Mouse (Mus musculus) liver, embryonic 11.5 days (tissue): ENCODE results near the gene Tmcc3. TPM values are rescaled to one million over a fixed set of nuclear protein-coding genes. Genes with fewer than 3 reads are reported as not detected.

Experiments
- ATAC-seq: fragments of 200-750 bp; cut with Nextera tagmentation; replicated peaks from 2 replicates; pipeline ENCODE4 v1.8.0; 2017; ENCODE audit warnings: moderate number of reproducible peaks, mild to moderate bottlenecking, moderate TSS enrichment, moderate library complexity; ENCODE audit not compliant: low FRiP score
- DNase-seq: peaks from one replicate; pipeline ENCODE4 v3.0.0-alpha.2; 2017; ENCODE audit warnings: low spot score
- H3K27ac ChIP-seq: fragments of 300-500 bp; sonication (generic); 2 replicates; pipeline ENCODE4 v1.5.1; 2014; ENCODE audit warnings: mild to moderate bottlenecking, low read depth, low read length, control low read depth
- H3K27me3 ChIP-seq: fragments of 300-500 bp; sonication (generic); replicated peaks from 2 replicates; pipeline ENCODE4 v1.6.1; 2014; ENCODE audit warnings: low read length, mixed read lengths; ENCODE audit not compliant: control insufficient read depth, insufficient read depth
- H3K36me3 ChIP-seq: fragments of 300-500 bp; sonication (generic); 2 replicates; pipeline ENCODE4 v1.6.1; 2014; ENCODE audit warnings: mild to moderate bottlenecking, low read length, moderate library complexity, mixed read lengths; ENCODE audit not compliant: control insufficient read depth, insufficient read depth
- H3K4me1 ChIP-seq: fragments of 300-500 bp; sonication (generic); replicated peaks from 2 replicates; pipeline ENCODE4 v1.6.1; 2014; ENCODE audit warnings: low read length, mixed read lengths; ENCODE audit not compliant: control insufficient read depth, insufficient read depth
- H3K4me2 ChIP-seq: fragments of 300-500 bp; sonication (generic); 2 replicates; pipeline ENCODE4 v1.6.1; 2014; ENCODE audit warnings: mild to moderate bottlenecking, control low read depth, moderate library complexity
- H3K4me3 ChIP-seq: fragments of 300-500 bp; sonication (generic); 2 replicates; pipeline ENCODE4 v1.5.1; 2014; ENCODE audit warnings: low read depth, low read length, control low read depth
- H3K9ac ChIP-seq: fragments of 300-500 bp; sonication (generic); 2 replicates; pipeline ENCODE4 v1.6.1; 2014; ENCODE audit warnings: low read depth, low read length, control low read depth
- H3K9me3 ChIP-seq: fragments of 300-500 bp; sonication (generic); 2 replicates; pipeline ENCODE4 v1.6.1; 2016; ENCODE audit warnings: low read length, inconsistent platforms, mixed read lengths; ENCODE audit not compliant: control insufficient read depth
- WGBS: fragments of 180-500 bp; shearing (Covaris S2); extraction: QIAGEN DNeasy Blood & Tissue Kit; methylation state at CpG from one replicate; pipeline ENCODE4 v1.1.7; 2014; 5-methylcytosine and 5-hydroxymethylcytosine counted together
- polyA plus RNA-seq: library from polyadenylated mRNA; unstranded; fragments of >200 nt; fragmentation: Nextera tagmentation; extraction: Ambion mirVana; gene quantifications from 2 replicates; pipeline ENCODE4 v1.2.1, GENCODE M21; 2014

Gene Tmcc3
- polyA plus RNA-seq, 1 experiment from 2014 or later, result 5.6 TPM

- 65% methylated on average over 6 of the region's 6 CpGs for WGBS
- H3K27me3 ChIP-seq, result no peaks in the 10 kb centered on the region
- no peak overlapping the region for H3K27ac ChIP-seq
- H3K4me3 ChIP-seq, result no peak overlapping the region
- no peaks in the 10 kb centered on the region for H3K36me3 ChIP-seq
- H3K4me2 ChIP-seq, result no peak overlapping the region
- H3K9me3 ChIP-seq, result no peaks in the 10 kb centered on the region
- ATAC-seq (no peak), DNase-seq (no peak)
- H3K4me1 ChIP-seq, result no peaks in the 10 kb centered on the region
- H3K9ac ChIP-seq, result no peak overlapping the region
Observed at GRCm38 (mm10) chr10:94294933-94295750, 16.6 kb upstream of the Tmcc3 start.

- H3K9ac ChIP-seq, result no peak overlapping the region
- no peaks in the 10 kb centered on the region for H3K27me3 ChIP-seq
- H3K4me1 ChIP-seq, result no peaks in the 10 kb centered on the region
- H3K36me3 ChIP-seq, result no peaks in the 10 kb centered on the region
- H3K4me2 ChIP-seq, result no peak overlapping the region
- H3K4me3 ChIP-seq, result no peak overlapping the region
- no peaks in the 10 kb centered on the region for H3K9me3 ChIP-seq
- WGBS, result 87% methylated on average over 5 of the region's 5 CpGs
- no peak overlapping the region for H3K27ac ChIP-seq
- DNase-seq (no peak), ATAC-seq (no peak)
Observed at GRCm38 (mm10) chr10:94295923-94296605, 15.7 kb upstream of the Tmcc3 start.

GRCm38 (mm10) chr10:94298471-94298870 lies 13.3 kb upstream of the Tmcc3 start, which contains the start of gene Gm4792:
Gene Gm4792, minus strand, starts transcription at chr10:94298703.
- Histone ChIP-seq H3K36me3 (no peaks in the 10 kb centered on the region), H3K4me2 (no peak within 1 kb of the TSS), H3K4me1 (no peaks in the 10 kb centered on the region), H3K27ac (no peak within 1 kb of the TSS), H3K4me3 (no peak within 1 kb of the TSS), H3K9ac (no peak within 1 kb of the TSS), H3K9me3 (no peaks in the 10 kb centered on the region), H3K27me3 (no peaks in the 10 kb centered on the region)
- 81% methylated on average over 3 of the region's 3 CpGs for WGBS
- DNase-seq (no peak), ATAC-seq (no peak)

- no peak overlapping the region for H3K4me3 ChIP-seq
- H3K9me3 ChIP-seq, result no peaks in the 10 kb centered on the region
- no peak overlapping the region for H3K4me2 ChIP-seq
- ATAC-seq (no peak), DNase-seq (no peak)
- H3K27me3 ChIP-seq, result no peaks in the 10 kb centered on the region
- no peak overlapping the region for H3K9ac ChIP-seq
- whole genome bisulfite sequencing, result 92% methylated on average over 2 of the region's 2 CpGs
- no peak overlapping the region for H3K27ac ChIP-seq
- H3K4me1 ChIP-seq, result no peaks in the 10 kb centered on the region
- H3K36me3 ChIP-seq, result no peaks in the 10 kb centered on the region
Observed at GRCm38 (mm10) chr10:94299301-94299700, 12.4 kb upstream of the Tmcc3 start.

GRCm38 (mm10) chr10:94304064-94304657 lies 7.6 kb upstream of the Tmcc3 start:
- 78% methylated on average over 9 of the region's 9 CpGs for WGBS
- ATAC-seq, result no peak
- Histone ChIP-seq H3K27me3 (no peaks in the 10 kb centered on the region), H3K4me2 (no peak overlapping the region), H3K9ac (no peak overlapping the region), H3K36me3 (no peaks in the 10 kb centered on the region), H3K27ac (no peak overlapping the region), H3K4me3 (no peak overlapping the region), H3K4me1 (no peaks in the 10 kb centered on the region), H3K9me3 (no peaks in the 10 kb centered on the region)
- no peak for DNase-seq

- no peak overlapping the region for H3K27ac ChIP-seq
- H3K9ac ChIP-seq, result no peak overlapping the region
- no peak overlapping the region for H3K4me2 ChIP-seq
- DNase-seq (peak; percentile 37), ATAC-seq (no peak)
- H3K36me3 ChIP-seq, result no peaks in the 10 kb centered on the region
- 57% methylated on average over 5 of the region's 5 CpGs for WGBS
- H3K9me3 ChIP-seq, result no peaks in the 10 kb centered on the region
- H3K4me1 ChIP-seq, result no peaks in the 10 kb centered on the region
- H3K27me3 ChIP-seq, result peaks cover 4% of the 10 kb centered on the region
- no peak overlapping the region for H3K4me3 ChIP-seq
Observed at GRCm38 (mm10) chr10:94305526-94305925, 6.2 kb upstream of the Tmcc3 start.

- DNase-seq, result no peak
- Histone ChIP-seq H3K4me2 (no peak overlapping the region), H3K9ac (no peak overlapping the region), H3K4me1 (no peaks in the 10 kb centered on the region), H3K9me3 (no peaks in the 10 kb centered on the region), H3K27me3 (peaks cover 31% of the 10 kb centered on the region), H3K27ac (no peak overlapping the region), H3K36me3 (no peaks in the 10 kb centered on the region), H3K4me3 (no peak overlapping the region)
- ATAC-seq, result no peak
- 56% methylated on average over 7 of the region's 9 CpGs for WGBS
Observed at GRCm38 (mm10) chr10:94310499-94311267, 1.1 kb upstream of the Tmcc3 start.

- H3K36me3 ChIP-seq, result no peaks in the 10 kb centered on the region
- H3K27me3 ChIP-seq, result peaks cover 31% of the 10 kb centered on the region
- WGBS, result 1% methylated on average over 45 of the region's 45 CpGs
- peak overlapping the region; percentile 67 for H3K4me2 ChIP-seq
- DNase-seq, result peak; percentile 54
- H3K27ac ChIP-seq, result no peak overlapping the region
- H3K9me3 ChIP-seq, result no peaks in the 10 kb centered on the region
- H3K4me3 ChIP-seq, result peak overlapping the region; percentile 44
- ATAC-seq, result no peak
- H3K4me1 ChIP-seq, result no peaks in the 10 kb centered on the region
- H3K9ac ChIP-seq, result no peak overlapping the region
Observed at GRCm38 (mm10) chr10:94312007-94312715, 412 bp downstream of the Tmcc3 start.
